Mouse (Mus musculus) MEL (cell line): ENCODE data around the gene Olfr1200. TPM values are rescaled to one million over a fixed set of nuclear protein-coding genes. Genes with fewer than 3 reads are reported as not detected.

ENCODE experiments used
- DNase-seq: peaks from one replicate; pipeline ENCODE4 v3.0.0; 2011; ENCODE audit warnings: low read depth, low spot score
- H3K27ac ChIP-seq: 2 replicates; pipeline ENCODE4 v1.5.1; 2012; ENCODE audit warnings: low read depth, mild to moderate bottlenecking, control low read depth, low read length, moderate library complexity; ENCODE audit not compliant: control insufficient read depth
- H3K27me3 ChIP-seq, 2 experiments: fragments of 150-350 bp in 1 of 2; sonication (generic) in 1 of 2; 2 replicates each; pipeline ENCODE4 v1.6.1; 2012; ENCODE audit warnings: low read length in 2 of 2, mild to moderate bottlenecking in 2 of 2, improper control_type of control experiment in 1 of 2, moderate library complexity in 1 of 2; ENCODE audit not compliant: insufficient read depth in 2 of 2, control insufficient read depth in 1 of 2
- H3K36me3 ChIP-seq, 2 experiments: 2 replicates each; pipeline ENCODE4 v1.6.1; 2012 to 2014; ENCODE audit warnings: low read length in 2 of 2, improper control_type of control experiment in 1 of 2, inconsistent platforms in 1 of 2, mild to moderate bottlenecking in 1 of 2; ENCODE audit not compliant: insufficient read depth in 2 of 2, control insufficient read depth in 1 of 2
- H3K4me1 ChIP-seq, 2 experiments: fragments of 150-350 bp in 1 of 2; sonication (generic) in 1 of 2; 2 replicates each; pipeline ENCODE4 v1.6.1; 2012; ENCODE audit warnings: low read length in 2 of 2, improper control_type of control experiment in 1 of 2, mild to moderate bottlenecking in 1 of 2; ENCODE audit not compliant: insufficient read depth in 2 of 2, control insufficient read depth in 1 of 2
- H3K4me3 ChIP-seq, 2 experiments: fragments of 150-350 bp in 1 of 2; sonication (generic) in 1 of 2; 2 replicates each; pipeline ENCODE4 v1.5.1; 2012; ENCODE audit warnings: low read depth in 2 of 2, low read length in 2 of 2, mild to moderate bottlenecking in 2 of 2, moderate library complexity in 2 of 2, control low read depth in 1 of 2, improper control_type of control experiment in 1 of 2; ENCODE audit not compliant: control insufficient read depth in 1 of 2, insufficient read depth in 1 of 2
- H3K79me2 ChIP-seq: 2 replicates; pipeline ENCODE4 v1.6.1; 2012; ENCODE audit warnings: mild to moderate bottlenecking, low read length, moderate library complexity; ENCODE audit not compliant: control insufficient read depth, poor library complexity, insufficient read depth
- H3K9ac ChIP-seq: 2 replicates; pipeline ENCODE4 v1.6.1; 2012; ENCODE audit warnings: low read depth, mild to moderate bottlenecking, control low read depth, low read length, moderate library complexity; ENCODE audit not compliant: control insufficient read depth, poor library complexity, severe bottlenecking
- H3K9me3 ChIP-seq: fragments of 150-350 bp; sonication (generic); replicated peaks from 2 replicates; pipeline ENCODE4 v1.6.1; 2012; ENCODE audit warnings: mild to moderate bottlenecking, low read length, improper control_type of control experiment, moderate library complexity; ENCODE audit not compliant: insufficient read depth
- CHD1 ChIP-seq: IDR thresholded peaks from 2 replicates; pipeline ENCODE4 v1.6.1; 2012; ENCODE audit warnings: low read depth, mild to moderate bottlenecking, inconsistent platforms, low read length, improper control_type of control experiment
- CHD2 ChIP-seq: IDR thresholded peaks from 2 replicates; pipeline ENCODE4 v1.6.1; 2011; ENCODE audit warnings: low read length, improper control_type of control experiment
- E2F4 ChIP-seq: IDR thresholded peaks from 2 replicates; pipeline ENCODE4 v1.6.1; 2011; ENCODE audit warnings: low read depth, low read length, improper control_type of control experiment, borderline replicate concordance
- ELF1 ChIP-seq: IDR thresholded peaks from 2 replicates; pipeline ENCODE4 v1.6.1; 2014; ENCODE audit warnings: low read depth, mild to moderate bottlenecking, inconsistent platforms, low read length, improper control_type of control experiment, moderate library complexity
- EP300 ChIP-seq, 2 experiments: IDR thresholded peaks; 2 replicates each; pipeline ENCODE4 v1.6.1; 2011; ENCODE audit warnings: improper control_type of control experiment in 2 of 2, low read length in 2 of 2, low read depth in 1 of 2, mild to moderate bottlenecking in 1 of 2
- GABPA ChIP-seq: IDR thresholded peaks from 2 replicates; pipeline ENCODE4 v1.6.1; 2012; ENCODE audit warnings: low read depth, mild to moderate bottlenecking, inconsistent platforms, low read length, improper control_type of control experiment, moderate library complexity
- HCFC1 ChIP-seq: IDR thresholded peaks from 2 replicates; pipeline ENCODE4 v1.6.1; 2012; ENCODE audit warnings: low read depth, mild to moderate bottlenecking, inconsistent platforms, low read length, improper control_type of control experiment, moderate library complexity
- MAX ChIP-seq: IDR thresholded peaks from 2 replicates; pipeline ENCODE4 v1.6.1; 2011; ENCODE audit warnings: low read length, improper control_type of control experiment
- MAZ ChIP-seq: IDR thresholded peaks from 2 replicates; pipeline ENCODE4 v1.6.1; 2012; ENCODE audit warnings: low read depth, mild to moderate bottlenecking, inconsistent platforms, low read length, improper control_type of control experiment
- MYB ChIP-seq: IDR thresholded peaks from 2 replicates; pipeline ENCODE4 v1.6.1; 2011; ENCODE audit warnings: mild to moderate bottlenecking, low read depth, low read length, improper control_type of control experiment
- NELFE ChIP-seq: IDR thresholded peaks from 2 replicates; pipeline ENCODE4 v1.6.1; 2011; ENCODE audit warnings: low read depth, low read length, improper control_type of control experiment
- POLR2A ChIP-seq, 2 experiments: IDR thresholded peaks; 2 replicates each; pipeline ENCODE4 v1.6.1; 2011 to 2012; ENCODE audit warnings: low read length in 2 of 2, mild to moderate bottlenecking in 2 of 2, control low read depth in 1 of 2, improper control_type of control experiment in 1 of 2, low read depth in 1 of 2, moderate library complexity in 1 of 2; ENCODE audit not compliant: control insufficient read depth in 1 of 2, insufficient read depth in 1 of 2, poor library complexity in 1 of 2
- POLR2AphosphoS2 ChIP-seq: IDR thresholded peaks from 2 replicates; pipeline ENCODE4 v1.6.1; 2011; ENCODE audit warnings: low read length, improper control_type of control experiment
- RAD21 ChIP-seq: IDR thresholded peaks from 2 replicates; pipeline ENCODE4 v1.6.1; 2011; ENCODE audit warnings: mild to moderate bottlenecking, low read depth, low read length, improper control_type of control experiment
- RCOR1 ChIP-seq: IDR thresholded peaks from 2 replicates; pipeline ENCODE4 v1.6.1; 2012; ENCODE audit warnings: low read depth, mild to moderate bottlenecking, inconsistent platforms, low read length, improper control_type of control experiment
- SMC3 ChIP-seq: IDR thresholded peaks from 2 replicates; pipeline ENCODE4 v1.6.1; 2011; ENCODE audit warnings: low read depth, low read length, improper control_type of control experiment
- TBP ChIP-seq: IDR thresholded peaks from 2 replicates; pipeline ENCODE4 v1.8.0; 2011; ENCODE audit warnings: low read depth, low read length, improper control_type of control experiment
- TCF12 ChIP-seq: IDR thresholded peaks from 2 replicates; pipeline ENCODE4 v1.6.1; 2014; ENCODE audit warnings: low read depth, mild to moderate bottlenecking, inconsistent platforms, low read length, improper control_type of control experiment, moderate library complexity
- USF2 ChIP-seq, 2 experiments: IDR thresholded peaks; 2 replicates each; pipeline ENCODE4 v1.6.1; 2011 to 2012; ENCODE audit warnings: improper control_type of control experiment in 2 of 2, low read length in 2 of 2, borderline replicate concordance in 1 of 2, inconsistent platforms in 1 of 2, low read depth in 1 of 2, mild to moderate bottlenecking in 1 of 2; ENCODE audit not compliant: insufficient read depth in 1 of 2
- ZC3H11A ChIP-seq: IDR thresholded peaks from 2 replicates; pipeline ENCODE4 v1.6.1; 2012; ENCODE audit warnings: low read depth, mild to moderate bottlenecking, inconsistent platforms, low read length, improper control_type of control experiment
- ZKSCAN1 ChIP-seq: IDR thresholded peaks from 2 replicates; pipeline ENCODE4 v1.6.1; 2012; ENCODE audit warnings: low read depth, mild to moderate bottlenecking, inconsistent platforms, low read length, improper control_type of control experiment, moderate library complexity
- polyA plus RNA-seq, 2 experiments: library from polyadenylated mRNA; stranded (reverse) in 1 of 2; unstranded in 1 of 2; fragments of >175 nt in 1 of 2; fragments of >200 nt in 1 of 2; gene quantifications; 2 replicates each; pipeline versions ENCODE4 v1.2.1 to v1.2.4; 2012; ENCODE audit warnings: low replicate concordance in 2 of 2, low read depth in 1 of 2; ENCODE audit not compliant: insufficient read length in 2 of 2, insufficient read depth in 1 of 2, missing spikeins in 1 of 2
- total RNA-seq: library from RNA; depleted of rRNA; stranded (reverse); fragments of 300-350 nt; gene quantifications from 2 replicates; pipeline ENCODE4 v1.2.3, GENCODE M21; 2012

Olfr1200 gene
- total and polyA plus RNA-seq, 3 experiments = not detected

- no peak for DNase-seq
- TF ChIP-seq MYB (no peak), GABPA (no peak), USF2 (IDR thresholded peaks at IDR 0.05; ENCODE audit: borderline replicate concordance in 1 of 2, insufficient read depth in 1 of 2, low read depth in 1 of 2, low read length in 2 of 2) (no peak), TBP (no peak), NELFE (no peak), MAZ (no peak), E2F4 (no peak), ZC3H11A (no peak), POLR2AphosphoS2 (no peak), CHD1 (no peak), CHD2 (no peak), ZKSCAN1 (no peak), RCOR1 (no peak), SMC3 (no peak), POLR2A (IDR thresholded peaks at IDR 0.05; ENCODE audit: control insufficient read depth in 1 of 2, insufficient read depth in 1 of 2, low read depth in 1 of 2, low read length in 2 of 2, poor library complexity in 1 of 2) (no peak), ELF1 (no peak)
- Histone ChIP-seq H3K36me3 (no peaks in the 10 kb centered on the region), H3K9ac (no peak within 1 kb of the TSS), H3K79me2 (no peaks in the 10 kb centered on the region), H3K9me3 (no peaks in the 10 kb centered on the region), H3K4me3 (no peak within 1 kb of the TSS), H3K4me1 (no peaks in the 10 kb centered on the region), H3K27ac (no peak within 1 kb of the TSS), H3K27me3 (no peaks in the 10 kb centered on the region)
Measured at GRCm38 (mm10) chr2:88751270-88751669, 19.0 kb downstream of the Olfr1200 start, which contains the start of gene Olfr1198. Olfr1198 (minus strand) TSS chr2:88751370.

- H3K36me3 ChIP-seq = no peaks in the 10 kb centered on the region
- no peak for TF ChIP-seq HCFC1
- TF ChIP-seq NELFE = no peak
- TF ChIP-seq TCF12 = no peak
- TF ChIP-seq RAD21 = no peak
- TF ChIP-seq MAX = no peak
- no peak for TF ChIP-seq EP300 (IDR thresholded peaks at IDR 0.05; ENCODE audit: low read depth in 1 of 2, low read length in 2 of 2)
- TF ChIP-seq ZKSCAN1 = no peak
- H3K9ac ChIP-seq = no peak overlapping the region
- H3K27ac ChIP-seq = no peak overlapping the region
- H3K9me3 ChIP-seq = no peaks in the 10 kb centered on the region
- no peak for DNase-seq
- H3K27me3 ChIP-seq = no peaks in the 10 kb centered on the region
- no peaks in the 10 kb centered on the region for H3K4me1 ChIP-seq
- H3K79me2 ChIP-seq = no peaks in the 10 kb centered on the region
- H3K4me3 ChIP-seq = no peak overlapping the region
Measured at GRCm38 (mm10) chr2:88743379-88743778, 26.9 kb downstream of the Olfr1200 start.
